Mouse (Mus musculus) G1E (cell line): ENCODE data around the gene Ap1g1. TPM values are rescaled to one million over a fixed set of nuclear protein-coding genes. Genes with fewer than 3 reads are reported as not detected.

Experiments
- ATAC-seq: 2 replicates; pipeline ENCODE4 v1.8.0; 2016; ENCODE audit warnings: mild to moderate bottlenecking; ENCODE audit not compliant: insufficient number of reproducible peaks, poor library complexity, low FRiP score, severe bottlenecking; ENCODE audit errors: extremely low read depth
- DNase-seq: peaks from one replicate; pipeline ENCODE4 v3.0.0; 2012; ENCODE audit warnings: low spot score
- H3K27me3 ChIP-seq: 2 replicates; pipeline ENCODE4 v1.6.1; 2012; ENCODE audit warnings: mild to moderate bottlenecking, low read length, inconsistent platforms; ENCODE audit not compliant: insufficient read depth
- H3K36me3 ChIP-seq: replicated peaks from 2 replicates; pipeline ENCODE3; 2012; ENCODE audit warnings: mild to moderate bottlenecking, inconsistent platforms
- H3K4me1 ChIP-seq: 2 replicates; pipeline ENCODE4 v1.6.1; 2012; ENCODE audit warnings: low read depth, low read length, inconsistent platforms, mixed read lengths; ENCODE audit not compliant: insufficient read depth
- H3K4me3 ChIP-seq: 2 replicates; pipeline ENCODE4 v1.5.1; 2012; ENCODE audit warnings: low read depth, mild to moderate bottlenecking, inconsistent platforms, low read length, moderate library complexity, mixed read lengths
- H3K9me3 ChIP-seq: replicated peaks from 2 replicates; pipeline ENCODE4 v1.6.1; 2012; ENCODE audit warnings: inconsistent platforms
- CTCF ChIP-seq: IDR thresholded peaks from 2 replicates; pipeline ENCODE4 v1.5.1; 2012; ENCODE audit warnings: low read depth, low read length, inconsistent platforms, mixed read lengths
- GATA1 ChIP-seq: IDR thresholded peaks from 2 replicates; pipeline ENCODE4 v1.6.1; 2012; ENCODE audit warnings: borderline replicate concordance, low read length, inconsistent platforms, mixed read lengths
- GATA2 ChIP-seq: IDR thresholded peaks from 2 replicates; pipeline ENCODE4 v1.6.1; 2012; ENCODE audit warnings: low read depth, low read length, inconsistent platforms, borderline replicate concordance
- POLR2AphosphoS5 ChIP-seq: IDR thresholded peaks from 2 replicates; pipeline ENCODE4 v1.6.1; 2012; ENCODE audit warnings: low read depth, low read length, inconsistent platforms; ENCODE audit not compliant: insufficient replicate concordance
- TAL1 ChIP-seq: conservative IDR thresholded peaks from 2 replicates; pipeline ENCODE4 v1.6.1; 2012; ENCODE audit warnings: low read depth, low read length, inconsistent platforms, mixed read lengths
- polyA plus RNA-seq: library from polyadenylated mRNA; stranded (reverse); fragments of >175 nt; gene quantifications from 2 replicates; pipeline ENCODE4 v1.2.3, GENCODE M21; 2012
- total RNA-seq, 2 experiments: library from RNA; stranded (forward) in 1 of 2; stranded (reverse) in 1 of 2; fragments of 200-1000 nt in 1 of 2; fragments of >200 nt in 1 of 2; fragmentation: Nextera tagmentation in 1 of 2; gene quantifications; 2 replicates each; pipeline ENCODE4 v1.2.3; 2014 to 2017

Ap1g1 gene
- total and polyA plus RNA-seq, 3 experiments: 73.7 to 114 (median 87.5) TPM

- H3K4me1 ChIP-seq: peaks cover 26% of the 10 kb centered on the region
- DNase-seq (no peak), ATAC-seq (no peak)
- H3K27me3 ChIP-seq: peaks cover 9% of the 10 kb centered on the region; the same call in 1 of the 2 replicates
- peak overlapping the region; percentile 92 for H3K4me3 ChIP-seq
- H3K36me3 ChIP-seq: peaks cover 2% of the 10 kb centered on the region
- TF ChIP-seq GATA2: no peak
- no peak for TF ChIP-seq CTCF
- TF ChIP-seq POLR2AphosphoS5: no peak
- TF ChIP-seq TAL1: no peak
- no peak for TF ChIP-seq GATA1
- H3K9me3 ChIP-seq: no peaks in the 10 kb centered on the region
Observed at GRCm38 (mm10) chr8:109779431-109780228, 1.3 kb downstream of the Ap1g1 start.

GRCm38 (mm10) chr8:109780548-109780947 is 2.2 kb downstream of the Ap1g1 start:
- Histone ChIP-seq H3K27me3 (0 out of 2 replicates have a peak, but pooled peaks cover 4% of the 10 kb centered on the region), H3K4me1 (peaks cover 28% of the 10 kb centered on the region), H3K36me3 (peaks cover 2% of the 10 kb centered on the region), H3K9me3 (no peaks in the 10 kb centered on the region), H3K4me3 (peak overlapping the region; percentile 43; the same call in 1 of the 2 replicates)
- DNase-seq: no peak
- TF ChIP-seq TAL1 (no peak), CTCF (no peak), GATA2 (no peak), GATA1 (no peak), POLR2AphosphoS5 (no peak)
- ATAC-seq: no peak

GRCm38 (mm10) chr8:109790938-109791337 is 12.6 kb downstream of the Ap1g1 start:
- Histone ChIP-seq H3K36me3 (peaks cover 7% of the 10 kb centered on the region), H3K9me3 (no peaks in the 10 kb centered on the region), H3K4me1 (peaks cover 26% of the 10 kb centered on the region), H3K4me3 (no peak overlapping the region), H3K27me3 (no peaks in the 10 kb centered on the region)
- TF ChIP-seq GATA2 (no peak), TAL1 (peak; percentile 23; the same call in 1 of the 2 replicates), POLR2AphosphoS5 (no peak), GATA1 (no peak), CTCF (no peak)
- peak; percentile 76 for ATAC-seq
- DNase-seq: no peak

GRCm38 (mm10) chr8:109795166-109795565 is 16.8 kb downstream of the Ap1g1 start:
- TF ChIP-seq CTCF (no peak), GATA1 (no peak), POLR2AphosphoS5 (no peak), TAL1 (no peak)
- no peak overlapping the region for H3K4me3 ChIP-seq
- no peak for ATAC-seq
- peaks cover 9% of the 10 kb centered on the region for H3K36me3 ChIP-seq
- H3K9me3 ChIP-seq: no peaks in the 10 kb centered on the region
- DNase-seq: no peak
- peaks cover 26% of the 10 kb centered on the region for H3K4me1 ChIP-seq
- no peaks in the 10 kb centered on the region for H3K27me3 ChIP-seq

- Histone ChIP-seq H3K27me3 (no peaks in the 10 kb centered on the region), H3K4me3 (no peak overlapping the region), H3K9me3 (no peaks in the 10 kb centered on the region), H3K4me1 (peaks cover 12% of the 10 kb centered on the region), H3K36me3 (peaks cover 27% of the 10 kb centered on the region)
- no peak for ATAC-seq
- no peak for TF ChIP-seq CTCF
- no peak for TF ChIP-seq GATA1
- no peak for TF ChIP-seq TAL1
- no peak for TF ChIP-seq GATA2
- TF ChIP-seq POLR2AphosphoS5: no peak
- DNase-seq: no peak
Observed at GRCm38 (mm10) chr8:109798721-109799120, 20.4 kb downstream of the Ap1g1 start.

GRCm38 (mm10) chr8:109799245-109799644 is 20.9 kb downstream of the Ap1g1 start:
- H3K27me3 ChIP-seq: no peaks in the 10 kb centered on the region
- peaks cover 8% of the 10 kb centered on the region for H3K4me1 ChIP-seq
- no peak for ATAC-seq
- DNase-seq: no peak
- peaks cover 27% of the 10 kb centered on the region for H3K36me3 ChIP-seq
- H3K9me3 ChIP-seq: no peaks in the 10 kb centered on the region
- no peak for TF ChIP-seq TAL1
- TF ChIP-seq POLR2AphosphoS5: no peak
- no peak overlapping the region for H3K4me3 ChIP-seq

- DNase-seq: no peak
- H3K4me3 ChIP-seq: no peak overlapping the region
- no peaks in the 10 kb centered on the region for H3K9me3 ChIP-seq
- no peak for ATAC-seq
- peaks cover 2% of the 10 kb centered on the region; the same call in 1 of the 2 replicates for H3K4me1 ChIP-seq
- peaks cover 29% of the 10 kb centered on the region for H3K36me3 ChIP-seq
- no peak for TF ChIP-seq GATA1
- TF ChIP-seq GATA2: no peak
- no peak for TF ChIP-seq TAL1
- no peak for TF ChIP-seq CTCF
- no peak for TF ChIP-seq POLR2AphosphoS5
- H3K27me3 ChIP-seq: no peaks in the 10 kb centered on the region
Observed at GRCm38 (mm10) chr8:109800325-109800724, 22.0 kb downstream of the Ap1g1 start.
